Mouse (Mus musculus) megakaryocyte, embryonic 14.5 days (primary cell): ENCODE measurements around the gene Pde4b. TPM values are rescaled to one million over a fixed set of nuclear protein-coding genes. Genes with fewer than 3 reads are reported as not detected.
A peak's percentile ranks its signal among the peaks of the same experiment; 100 is the strongest.

Experiments used
- H3K27me3 ChIP-seq: replicated peaks from 2 replicates; pipeline ENCODE3; 2012; ENCODE audit warnings: inconsistent platforms
- H3K36me3 ChIP-seq: replicated peaks from 2 replicates; pipeline ENCODE3; 2012; ENCODE audit warnings: low read length, inconsistent platforms, mixed read lengths
- H3K4me1 ChIP-seq: 2 replicates; pipeline ENCODE4 v1.6.1; 2012; ENCODE audit warnings: inconsistent platforms
- H3K4me3 ChIP-seq: replicated peaks from 2 replicates; pipeline ENCODE3; 2012; ENCODE audit warnings: moderate library complexity, mild to moderate bottlenecking, inconsistent platforms
- H3K9me3 ChIP-seq: 2 replicates; pipeline ENCODE4 v1.6.1; 2012; ENCODE audit warnings: inconsistent platforms
- FLI1 ChIP-seq: IDR thresholded peaks from 2 replicates; pipeline ENCODE4 v1.6.1; 2012; ENCODE audit warnings: low read length, inconsistent platforms, mixed read lengths
- GATA1 ChIP-seq: IDR thresholded peaks from 3 replicates; pipeline ENCODE4 v1.6.1; 2012; ENCODE audit warnings: mixed read lengths, low read length, inconsistent platforms, borderline replicate concordance
- polyA plus RNA-seq: library from polyadenylated mRNA; stranded (reverse); fragments of >175 nt; gene quantifications from 2 replicates; pipeline ENCODE4 v1.2.3, GENCODE M21; 2012; ENCODE audit warnings: low replicate concordance; ENCODE audit not compliant: insufficient read depth

The Pde4b gene
- polyA plus RNA-seq, 1 experiment = 1.2 TPM

DNA sequence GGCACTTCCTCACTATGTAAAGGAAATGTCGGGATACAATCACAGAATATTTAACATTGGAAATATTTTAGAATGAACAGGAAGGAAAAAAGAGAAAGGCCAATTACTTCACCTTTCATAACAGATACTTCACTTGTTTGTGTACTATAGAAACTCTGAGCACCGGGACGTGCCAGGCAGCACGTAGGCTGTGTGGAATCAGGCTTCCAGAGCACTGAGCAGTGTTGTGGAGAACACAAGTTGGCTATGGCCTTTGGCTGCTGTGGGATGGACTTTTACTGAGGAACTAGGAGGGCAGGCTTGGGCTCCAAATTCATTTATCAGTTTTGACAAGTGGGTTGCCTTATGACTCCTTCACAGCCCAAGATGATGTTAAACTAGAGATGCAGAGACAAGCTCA is 540.5 kb downstream of the Pde4b start:
- H3K36me3 ChIP-seq = no peaks in the 10 kb centered on the region
- H3K4me1 ChIP-seq = peaks cover 32% of the 10 kb centered on the region
- TF ChIP-seq GATA1 (no peak), FLI1 (no peak)
- no peak overlapping the region for H3K4me3 ChIP-seq
- no peaks in the 10 kb centered on the region for H3K9me3 ChIP-seq
- H3K27me3 ChIP-seq = peaks cover 10% of the 10 kb centered on the region

GRCm38 (mm10) chr4:102629621-102630020 is 542.3 kb downstream of the Pde4b start:
- TF ChIP-seq GATA1 = no peak
- TF ChIP-seq FLI1 = no peak
- Histone ChIP-seq H3K36me3 (no peaks in the 10 kb centered on the region), H3K4me1 (peaks cover 32% of the 10 kb centered on the region), H3K27me3 (peaks cover 11% of the 10 kb centered on the region), H3K9me3 (no peaks in the 10 kb centered on the region), H3K4me3 (peak overlapping the region; percentile 65)

- TF ChIP-seq GATA1 = no peak
- no peak for TF ChIP-seq FLI1
- H3K4me1 ChIP-seq = peaks cover 28% of the 10 kb centered on the region
- no peaks in the 10 kb centered on the region for H3K36me3 ChIP-seq
- no peaks in the 10 kb centered on the region for H3K9me3 ChIP-seq
- H3K4me3 ChIP-seq = no peak overlapping the region
- peaks cover 9% of the 10 kb centered on the region for H3K27me3 ChIP-seq
These were observed 542.9 kb downstream of the Pde4b start for GRCm38 (mm10) chr4:102630261-102630660.

- TF ChIP-seq GATA1 (no peak), FLI1 (no peak)
- H3K27me3 ChIP-seq = peaks cover 12% of the 10 kb centered on the region
- no peaks in the 10 kb centered on the region for H3K36me3 ChIP-seq
- no peaks in the 10 kb centered on the region for H3K9me3 ChIP-seq
- H3K4me3 ChIP-seq = no peak overlapping the region
- peaks cover 40% of the 10 kb centered on the region for H3K4me1 ChIP-seq
These were observed 544.3 kb downstream of the Pde4b start for GRCm38 (mm10) chr4:102631624-102632023.

- Histone ChIP-seq H3K4me3 (no peak overlapping the region), H3K4me1 (peaks cover 40% of the 10 kb centered on the region), H3K36me3 (no peaks in the 10 kb centered on the region), H3K9me3 (no peaks in the 10 kb centered on the region), H3K27me3 (peaks cover 15% of the 10 kb centered on the region)
- no peak for TF ChIP-seq GATA1
- no peak for TF ChIP-seq FLI1
These were observed 545.9 kb downstream of the Pde4b start for GRCm38 (mm10) chr4:102633241-102633640.

- H3K4me3 ChIP-seq = no peak overlapping the region
- peaks cover 19% of the 10 kb centered on the region for H3K27me3 ChIP-seq
- no peaks in the 10 kb centered on the region for H3K36me3 ChIP-seq
These were observed 547.9 kb downstream of the Pde4b start for GRCm38 (mm10) chr4:102635258-102635657.

DNA sequence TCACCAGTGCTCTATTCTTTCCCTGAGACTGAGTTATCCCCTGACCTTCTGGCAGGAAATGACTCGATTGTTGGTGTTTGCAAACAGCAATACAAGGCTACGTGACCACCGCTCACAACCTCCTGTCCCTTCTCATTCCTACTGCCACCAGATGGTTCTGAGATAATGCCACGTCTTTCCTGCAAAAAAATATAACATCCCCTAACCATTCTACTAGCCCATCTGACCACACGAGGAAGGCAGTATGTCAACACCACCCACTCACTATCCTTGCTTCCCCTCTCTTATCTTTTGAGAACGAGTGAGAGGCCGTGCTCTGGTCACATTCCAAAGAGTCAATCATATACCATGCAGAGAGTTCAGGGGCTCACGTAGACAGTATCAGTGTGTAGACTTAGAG is 548.6 kb downstream of the Pde4b start:
- Histone ChIP-seq H3K4me1 (peaks cover 24% of the 10 kb centered on the region), H3K9me3 (no peaks in the 10 kb centered on the region), H3K27me3 (peaks cover 21% of the 10 kb centered on the region), H3K36me3 (no peaks in the 10 kb centered on the region), H3K4me3 (peak overlapping the region; percentile 74)
- TF ChIP-seq FLI1 (no peak), GATA1 (no peak)

More at GRCm38 (mm10) chr4:102635258-102635657, 547.9 kb downstream of the Pde4b start:
- TF ChIP-seq FLI1 (no peak), GATA1 (no peak)
- Histone ChIP-seq H3K4me1 (peaks cover 28% of the 10 kb centered on the region), H3K9me3 (no peaks in the 10 kb centered on the region)

DNA sequence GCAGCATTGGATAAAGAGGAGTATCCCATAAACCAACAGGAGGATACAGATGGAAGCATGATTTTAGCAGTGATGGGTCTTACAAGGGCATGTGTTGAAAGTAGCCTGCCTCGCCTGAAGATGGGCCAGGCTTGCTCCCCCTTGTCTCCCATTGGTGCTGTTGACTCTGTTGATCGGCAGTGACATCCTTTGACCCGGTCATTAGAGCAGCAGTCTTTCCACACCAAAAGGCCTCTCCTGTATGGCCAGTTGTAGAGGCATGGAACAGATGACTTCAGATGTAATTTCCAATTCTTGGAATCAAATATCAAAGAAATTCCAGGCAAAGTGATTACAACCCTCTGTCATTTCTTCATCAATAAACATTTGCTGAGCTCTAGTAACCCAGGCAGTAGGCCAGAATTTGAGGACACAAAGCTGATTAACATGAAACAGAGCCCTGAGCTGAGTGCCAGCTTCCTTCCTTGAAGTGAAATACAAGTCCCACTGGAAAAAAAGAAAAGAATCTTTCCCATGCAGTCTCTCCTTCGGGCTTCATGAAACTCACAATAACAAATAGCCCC is 550.1 kb downstream of the Pde4b start:
- peaks cover 16% of the 10 kb centered on the region for H3K27me3 ChIP-seq
- no peaks in the 10 kb centered on the region for H3K36me3 ChIP-seq
- peaks cover 14% of the 10 kb centered on the region for H3K4me1 ChIP-seq
- no peaks in the 10 kb centered on the region for H3K9me3 ChIP-seq
- no peak for TF ChIP-seq GATA1
- TF ChIP-seq FLI1 = no peak
- no peak overlapping the region for H3K4me3 ChIP-seq

GRCm38 (mm10) chr4:102640942-102641341 is 553.6 kb downstream of the Pde4b start:
- peaks cover 14% of the 10 kb centered on the region for H3K27me3 ChIP-seq
- peaks cover 14% of the 10 kb centered on the region for H3K4me1 ChIP-seq
- H3K9me3 ChIP-seq = no peaks in the 10 kb centered on the region
- H3K36me3 ChIP-seq = no peaks in the 10 kb centered on the region
- TF ChIP-seq GATA1 = no peak
- no peak for TF ChIP-seq FLI1
- no peak overlapping the region for H3K4me3 ChIP-seq

DNA sequence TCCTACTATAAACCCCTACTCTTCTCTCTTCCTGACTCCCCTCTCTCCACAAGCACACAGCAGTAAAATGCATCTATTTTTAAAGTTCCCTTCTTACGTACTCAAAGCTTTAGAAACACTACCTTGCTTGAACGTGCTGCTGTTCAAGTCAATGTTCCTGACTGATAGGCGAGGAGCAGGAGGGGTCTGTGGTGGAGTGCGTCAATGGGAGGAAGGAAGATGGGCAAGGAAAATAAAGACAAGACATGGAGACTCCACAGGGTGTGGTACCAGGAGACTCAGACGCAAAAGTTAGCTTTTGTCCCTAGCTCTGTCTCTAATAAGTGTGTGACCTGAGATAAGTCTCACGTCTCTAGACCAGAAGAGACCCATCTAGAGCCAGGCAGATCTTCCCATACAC is 556.7 kb downstream of the Pde4b start:
- Histone ChIP-seq H3K9me3 (no peaks in the 10 kb centered on the region), H3K4me1 (peaks cover 13% of the 10 kb centered on the region), H3K4me3 (no peak overlapping the region), H3K27me3 (peaks cover 9% of the 10 kb centered on the region), H3K36me3 (no peaks in the 10 kb centered on the region)
- TF ChIP-seq GATA1 (no peak), FLI1 (no peak)

DNA sequence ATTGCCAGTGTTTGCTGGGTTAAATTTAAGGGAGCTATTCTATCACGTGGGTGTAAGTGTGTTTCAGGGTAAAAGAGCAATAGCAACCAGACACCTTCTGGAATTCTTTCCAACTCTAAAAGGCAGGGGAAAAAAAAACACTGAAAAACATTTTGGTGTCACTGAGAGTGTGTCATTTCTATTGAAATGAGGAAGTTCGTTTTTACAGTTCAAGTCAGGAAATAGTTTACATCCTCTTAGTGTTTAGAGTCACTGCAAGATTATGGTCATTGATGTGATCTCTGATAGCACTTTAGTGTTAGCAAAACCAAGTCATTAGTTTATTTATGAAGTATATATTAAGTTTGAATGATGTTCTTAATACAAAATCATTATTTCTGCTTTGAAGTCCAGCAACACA is 559.7 kb downstream of the Pde4b start:
- peaks cover 4% of the 10 kb centered on the region for H3K27me3 ChIP-seq

More for the DNA sequence above, 559.7 kb downstream of the Pde4b start:
- no peaks in the 10 kb centered on the region for H3K9me3 ChIP-seq
- H3K36me3 ChIP-seq = no peaks in the 10 kb centered on the region
- TF ChIP-seq GATA1 = no peak
- no peak for TF ChIP-seq FLI1
- peaks cover 13% of the 10 kb centered on the region for H3K4me1 ChIP-seq
- no peak overlapping the region for H3K4me3 ChIP-seq
